Mouse (Mus musculus) heart, adult 8-10 months (tissue): ENCODE data around the gene Inpp5e. TPM values are rescaled to one million over a fixed set of nuclear protein-coding genes. Genes with fewer than 3 reads are reported as not detected.

ENCODE experiments used
- DNase-seq: peaks from one replicate; pipeline ENCODE4 v3.0.0; 2022; ENCODE audit warnings: low spot score
- total RNA-seq, 4 experiments: library from RNA; stranded (reverse); gene quantifications; 2 replicates each; pipeline ENCODE4 v1.2.4; 2022

Inpp5e gene
- total RNA-seq, 4 experiments from 2014 or later, result 14.9 to 19.2 (median 15.8) TPM

GRCm38 (mm10) chr2:26363481-26363880 is 45.5 kb downstream of the Inpp5e start:
- DNase-seq, result no peak

DNA sequence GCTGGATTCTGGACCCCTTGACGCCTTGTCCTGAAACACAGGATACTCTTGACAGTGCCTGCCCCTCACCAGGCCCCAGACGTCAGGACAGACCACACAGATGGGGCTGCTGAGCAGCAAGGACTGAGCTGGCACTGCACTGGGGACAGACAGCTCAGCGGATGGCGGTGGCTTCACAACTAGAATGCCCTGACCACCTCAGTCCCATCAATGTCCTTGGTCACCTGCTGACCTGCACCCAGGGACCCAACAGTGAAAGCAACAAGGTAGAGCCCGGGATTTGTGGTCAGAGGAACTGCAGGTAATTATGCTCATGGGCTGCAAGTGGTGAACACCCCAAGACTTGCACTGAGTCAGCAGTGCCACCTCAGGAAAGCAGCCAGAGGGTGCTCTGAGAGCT is 46.0 kb downstream of the Inpp5e start:
- DNase-seq, result no peak

GRCm38 (mm10) chr2:26360772-26361171 is 48.2 kb downstream of the Inpp5e start, which contains the start of gene Card9:
Gene Card9, minus strand, starts transcription at chr2:26360918.
- DNase-seq, result no peak

DNA sequence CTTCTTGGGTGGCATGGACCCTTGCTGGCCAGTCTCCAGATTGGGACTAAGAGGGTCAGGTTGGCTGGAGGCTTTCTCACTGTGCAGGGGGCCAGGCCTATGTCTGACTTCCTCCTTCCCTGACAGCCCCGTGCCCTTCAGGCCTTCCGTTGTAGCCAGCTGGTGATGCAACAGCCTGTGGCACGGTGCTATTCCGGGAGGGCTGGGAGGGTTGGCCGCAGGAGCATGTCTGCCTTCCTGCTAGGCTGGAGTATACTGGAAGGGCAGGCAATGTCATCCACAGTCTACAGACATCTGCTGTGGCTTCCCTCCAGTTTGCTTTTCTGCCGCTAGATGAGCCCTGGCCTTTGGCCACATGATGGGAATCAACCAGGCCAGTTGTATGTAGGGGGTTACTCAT is 49.0 kb downstream of the Inpp5e start:
- DNase-seq, result no peak

DNA sequence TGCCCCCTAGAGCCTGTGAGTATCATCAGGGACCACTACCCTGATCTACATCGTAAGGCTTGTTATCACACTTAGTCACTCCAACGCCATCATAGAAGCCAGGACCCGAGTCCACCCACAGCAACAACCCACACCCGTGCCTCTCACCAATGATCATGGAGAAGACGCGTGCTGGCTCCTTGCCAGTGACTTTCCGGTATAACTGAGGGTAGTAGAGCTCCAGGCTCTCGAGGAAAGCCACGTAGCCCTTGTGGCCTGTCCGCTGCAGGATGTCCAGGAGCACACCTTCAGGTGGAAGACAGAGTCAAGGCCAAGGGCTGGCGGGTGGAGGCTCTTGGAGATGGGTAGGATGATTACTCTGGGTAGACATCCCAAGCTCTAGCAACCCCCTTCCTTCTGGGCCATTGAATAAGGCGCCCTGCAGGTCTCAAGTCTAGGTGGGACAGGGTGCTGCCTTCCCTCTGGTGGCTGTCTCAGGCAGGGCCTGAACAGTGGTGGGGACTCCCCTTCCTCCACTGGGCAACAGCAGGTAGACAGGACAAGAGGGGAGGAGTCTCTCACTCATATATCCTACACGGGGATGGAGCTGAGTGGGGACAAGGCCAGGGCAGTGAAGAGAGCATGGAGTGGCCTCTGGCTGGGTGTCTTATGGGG is 50.2 kb downstream of the Inpp5e start:
- no peak for DNase-seq

- no peak for DNase-seq
Observed at GRCm38 (mm10) chr2:26357484-26357883, 51.5 kb downstream of the Inpp5e start.

DNA sequence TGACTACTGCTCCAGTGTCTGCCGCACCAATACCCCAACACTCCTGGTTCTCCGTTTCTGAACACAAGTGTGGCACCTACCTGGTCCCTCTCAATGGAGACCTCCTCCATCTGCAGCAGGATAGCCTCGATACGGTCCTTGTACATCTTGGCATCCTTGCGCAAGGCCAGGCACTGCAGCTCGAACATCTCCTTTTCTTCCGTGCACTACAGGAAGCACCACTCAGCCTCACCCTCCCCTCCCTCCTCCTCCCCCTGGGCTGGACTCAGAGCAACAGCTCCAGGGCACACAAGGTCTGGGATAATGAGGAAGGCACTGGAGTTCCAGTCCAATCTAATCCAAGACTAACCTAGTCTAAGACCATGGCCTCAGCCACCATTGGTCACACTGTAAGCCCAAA is 52.3 kb downstream of the Inpp5e start:
- no peak for DNase-seq

GRCm38 (mm10) chr2:26356231-26356630 is 52.8 kb downstream of the Inpp5e start:
- no peak for DNase-seq

DNA sequence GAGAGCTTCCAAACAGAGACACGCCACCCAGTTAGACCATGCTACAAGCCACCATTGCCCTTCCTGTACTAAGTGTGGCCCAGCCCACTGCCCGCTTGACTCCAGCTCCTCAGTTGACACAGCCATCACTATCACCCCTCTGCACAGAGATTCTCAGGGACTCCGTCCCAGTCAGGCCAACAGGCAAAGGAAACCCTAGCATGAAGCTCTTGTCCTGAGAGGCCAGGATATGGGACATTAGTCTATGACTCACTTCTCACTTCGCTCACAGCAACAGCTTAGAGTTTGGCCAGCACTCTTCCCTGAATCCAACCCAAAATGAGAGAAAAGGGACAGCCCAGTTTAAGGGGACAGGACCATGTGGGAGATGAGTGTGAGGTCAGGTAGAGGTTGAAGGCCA is 54.6 kb downstream of the Inpp5e start:
- no peak for DNase-seq

- DNase-seq, result no peak
Observed at GRCm38 (mm10) chr2:26353066-26353980, 55.7 kb downstream of the Inpp5e start.

GRCm38 (mm10) chr2:26352291-26352910 is 56.6 kb downstream of the Inpp5e start:
- no peak for DNase-seq

- DNase-seq, result peak; percentile 94
Observed at GRCm38 (mm10) chr2:26351358-26352290, 57.4 kb downstream of the Inpp5e start, which contains the start of gene Dnlz. Gene Dnlz, minus strand, starts transcription at chr2:26352110.

GRCm38 (mm10) chr2:26348241-26348640 is 60.8 kb downstream of the Inpp5e start:
- no peak for DNase-seq

Other genes with a start within 250 kb of the Inpp5e start
- not detected for gene Lhx3, start 200.9 kb downstream of the Inpp5e start, total RNA-seq
- gene Qsox2, start 171.7 kb downstream of the Inpp5e start, total RNA-seq, result 10 to 100 TPM; 13.4 to 20.0 (median 15.9) TPM
- gene Ccdc187, start 114.6 kb downstream of the Inpp5e start, total RNA-seq, result under 1 TPM; 0.08 to 0.17 (median 0.14) TPM
- 100 to 1,000 TPM; 188 to 246 (median 219) TPM for gene Gpsm1, start 93.7 kb downstream of the Inpp5e start, total RNA-seq
- gene Dnlz, start 57.1 kb downstream of the Inpp5e start, total RNA-seq, result 10 to 100 TPM; 22.4 to 26.2 (median 25.4) TPM
- gene Card9, start 48.3 kb downstream of the Inpp5e start, total RNA-seq, result 1 to 10 TPM in 3 of 4 experiments, under 1 TPM in 1; 0.54 to 2.2 (median 1.7) TPM
- 10 to 100 TPM in 2 of 4 experiments, 1 to 10 TPM in 2; 6.4 to 13.1 (median 8.6) TPM for gene Snapc4, start 28.6 kb downstream of the Inpp5e start, total RNA-seq
- gene Entr1, start 19.9 kb downstream of the Inpp5e start, total RNA-seq, result 10 to 100 TPM; 38.1 to 49.7 (median 44.6) TPM
- 100 to 1,000 TPM; 137 to 173 (median 153) TPM for gene Pmpca, start 19.9 kb downstream of the Inpp5e start, total RNA-seq
- gene Sec16a, start 36.0 kb upstream of the Inpp5e start, total RNA-seq, result 10 to 100 TPM; 40.7 to 45.7 (median 41.7) TPM
- gene Notch1, start 107.5 kb upstream of the Inpp5e start, total RNA-seq, result 10 to 100 TPM; 22.2 to 36.5 (median 29.1) TPM
- 100 to 1,000 TPM; 122 to 172 (median 148) TPM for gene Egfl7, start 170.8 kb upstream of the Inpp5e start, total RNA-seq
- gene Gm20532, start 177.4 kb upstream of the Inpp5e start, total RNA-seq, result not detected
- gene Agpat2, start 195.2 kb upstream of the Inpp5e start, total RNA-seq, result 10 to 100 TPM; 51.1 to 65.9 (median 60.8) TPM
- 10 to 100 TPM; 15.0 to 26.6 (median 20.9) TPM for gene Fam69b, start 219.3 kb upstream of the Inpp5e start, total RNA-seq